Mouse (Mus musculus) lung, embryonic 14.5 days (tissue): Measurements from ENCODE around the gene Ppp1r21. TPM values are rescaled to one million over a fixed set of nuclear protein-coding genes. Genes with fewer than 3 reads are reported as not detected.

ENCODE experiments used
- ATAC-seq: fragments of 200-750 bp; cut with Nextera tagmentation; 2 replicates; pipeline ENCODE4 v1.8.0; 2017; ENCODE audit warnings: mild to moderate bottlenecking, moderate TSS enrichment, moderate library complexity; ENCODE audit not compliant: insufficient read depth
- DNase-seq: peaks from one replicate; pipeline ENCODE4 v3.0.0-alpha.2; 2015
- H3K27ac ChIP-seq: fragments of 300-500 bp; sonication (generic); 2 replicates; pipeline ENCODE4 v1.5.1; 2014; ENCODE audit warnings: low read depth, mild to moderate bottlenecking, moderate library complexity
- H3K27me3 ChIP-seq: fragments of 300-500 bp; sonication (generic); 2 replicates; pipeline ENCODE4 v1.6.1; 2014; ENCODE audit warnings: low read length, control low read depth; ENCODE audit not compliant: insufficient read depth
- H3K36me3 ChIP-seq: fragments of 300-500 bp; sonication (generic); 2 replicates; pipeline ENCODE4 v1.6.1; 2014; ENCODE audit warnings: control low read depth; ENCODE audit not compliant: insufficient read depth
- H3K4me1 ChIP-seq: fragments of 300-500 bp; sonication (generic); 2 replicates; pipeline ENCODE4 v1.6.1; 2014; ENCODE audit warnings: antibody characterized with exemption, control low read depth; ENCODE audit not compliant: insufficient read depth
- H3K4me2 ChIP-seq: fragments of 300-500 bp; sonication (generic); 2 replicates; pipeline ENCODE4 v1.6.1; 2014; ENCODE audit warnings: mild to moderate bottlenecking
- H3K4me3 ChIP-seq: fragments of 300-500 bp; sonication (generic); 2 replicates; pipeline ENCODE4 v1.5.1; 2014; ENCODE audit warnings: low read depth, low read length
- H3K9ac ChIP-seq: fragments of 300-500 bp; sonication (generic); 2 replicates; pipeline ENCODE4 v1.6.1; 2014
- H3K9me3 ChIP-seq: fragments of 300-500 bp; sonication (generic); 2 replicates; pipeline ENCODE4 v1.6.1; 2016; ENCODE audit warnings: low read depth, low read length, control low read depth
- CTCF ChIP-seq: IDR thresholded peaks from 2 replicates; pipeline ENCODE4 v1.5.1; 2016; ENCODE audit warnings: antibody characterized with exemption, low read depth
- WGBS: fragments of 180-500 bp; shearing (Covaris S2); extraction: QIAGEN DNeasy Blood & Tissue Kit; methylation state at CpG from one replicate; pipeline ENCODE4 v1.1.7; 2014; 5-methylcytosine and 5-hydroxymethylcytosine counted together
- polyA plus RNA-seq: library from polyadenylated mRNA; unstranded; fragments of >200 nt; fragmentation: Nextera tagmentation; extraction: Ambion mirVana; gene quantifications from 2 replicates; pipeline ENCODE4 v1.2.1, GENCODE M21; 2014

Ppp1r21 gene
- polyA plus RNA-seq, 1 experiment from 2014 or later: 26.4 TPM

DNA sequence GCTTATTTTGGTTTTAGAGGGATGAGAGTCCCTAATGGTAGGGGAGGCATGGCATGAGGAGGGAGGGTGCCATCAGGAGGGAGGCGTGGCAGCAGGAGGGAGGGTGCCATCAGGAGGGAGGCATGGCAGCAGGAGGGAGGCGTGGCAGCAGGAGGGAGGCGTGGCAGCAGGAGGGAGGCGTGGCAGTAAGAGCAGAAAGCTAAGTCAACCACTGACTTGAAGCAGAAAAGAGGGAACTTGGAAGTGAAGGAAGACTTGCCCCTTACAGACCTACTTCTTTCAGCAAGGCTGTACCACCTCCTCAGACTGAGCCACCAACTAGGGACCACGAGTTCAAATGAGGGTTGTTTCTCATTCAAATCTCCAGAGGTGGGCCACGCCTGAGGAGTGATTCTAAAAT lies 83.3 kb downstream of the Ppp1r21 start:
- Histone ChIP-seq H3K4me2 (no peak overlapping the region), H3K36me3 (0 out of 2 replicates have a peak, but pooled peaks cover 3% of the 10 kb centered on the region), H3K4me1 (no peaks in the 10 kb centered on the region), H3K4me3 (no peak overlapping the region), H3K9me3 (no peaks in the 10 kb centered on the region), H3K9ac (no peak overlapping the region), H3K27ac (no peak overlapping the region), H3K27me3 (no peaks in the 10 kb centered on the region)
- no peak for ATAC-seq
- no peak for DNase-seq
- 58% methylated on average over 6 of the region's 6 CpGs for WGBS
- no peak for TF ChIP-seq CTCF

DNA sequence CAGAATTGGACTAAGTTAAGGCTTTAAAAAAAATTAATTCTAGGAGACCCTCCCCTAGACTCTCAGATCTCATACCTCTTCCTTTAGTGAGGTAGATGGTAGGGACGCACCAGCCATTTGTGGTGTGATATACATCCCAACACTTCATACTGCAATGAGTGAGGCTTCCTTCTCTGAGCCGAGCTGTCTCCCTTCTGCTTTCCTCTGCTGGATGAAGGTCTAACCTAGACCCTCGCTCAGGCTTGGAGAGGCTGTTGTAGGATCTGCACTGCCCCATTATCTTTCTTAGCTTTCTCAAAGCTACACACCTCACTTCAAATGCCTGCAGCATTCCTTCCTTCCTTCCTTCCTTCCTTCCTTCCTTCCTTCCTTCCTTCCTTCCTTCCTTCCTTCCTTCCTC lies 83.8 kb downstream of the Ppp1r21 start:
- WGBS: 91% methylated on average over 3 of the region's 3 CpGs
- no peak for ATAC-seq

DNA sequence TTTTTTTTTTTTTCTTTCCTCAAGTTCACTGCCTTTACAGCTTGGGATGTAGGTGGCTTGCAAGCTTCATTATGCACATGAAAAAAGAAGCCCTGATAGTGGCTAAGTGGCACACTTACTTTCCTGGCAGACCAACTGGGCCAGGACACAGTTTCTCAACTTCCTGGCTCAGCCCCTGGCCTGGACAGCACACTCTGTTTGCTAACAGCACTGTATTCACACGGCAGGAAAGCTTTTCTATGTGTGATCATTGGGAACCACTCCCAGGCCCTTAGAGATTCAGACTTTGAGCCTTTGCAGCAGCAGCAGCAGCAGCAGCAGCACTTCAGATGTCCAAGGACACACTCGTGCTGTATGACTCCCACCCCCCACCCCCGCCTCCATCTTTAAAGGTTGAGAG lies 84.3 kb downstream of the Ppp1r21 start:
- TF ChIP-seq CTCF: no peak
- DNase-seq: peak; percentile 40
- Histone ChIP-seq H3K27me3 (no peaks in the 10 kb centered on the region), H3K27ac (no peak overlapping the region), H3K4me1 (no peaks in the 10 kb centered on the region), H3K9ac (no peak overlapping the region), H3K4me3 (no peak overlapping the region), H3K36me3 (0 out of 2 replicates have a peak, but pooled peaks cover 3% of the 10 kb centered on the region), H3K9me3 (no peaks in the 10 kb centered on the region), H3K4me2 (no peak overlapping the region)
- ATAC-seq: no peak
- WGBS: 43% methylated on average over 3 of the region's 3 CpGs

More for the DNA sequence above, 83.8 kb downstream of the Ppp1r21 start:
- no peak for TF ChIP-seq CTCF
- no peaks in the 10 kb centered on the region for H3K4me1 ChIP-seq
- DNase-seq: no peak
- 0 out of 2 replicates have a peak, but pooled peaks cover 3% of the 10 kb centered on the region for H3K36me3 ChIP-seq
- no peak overlapping the region for H3K4me3 ChIP-seq
- no peak overlapping the region for H3K27ac ChIP-seq
- H3K4me2 ChIP-seq: no peak overlapping the region
- H3K27me3 ChIP-seq: no peaks in the 10 kb centered on the region
- H3K9me3 ChIP-seq: no peaks in the 10 kb centered on the region
- no peak overlapping the region for H3K9ac ChIP-seq

DNA sequence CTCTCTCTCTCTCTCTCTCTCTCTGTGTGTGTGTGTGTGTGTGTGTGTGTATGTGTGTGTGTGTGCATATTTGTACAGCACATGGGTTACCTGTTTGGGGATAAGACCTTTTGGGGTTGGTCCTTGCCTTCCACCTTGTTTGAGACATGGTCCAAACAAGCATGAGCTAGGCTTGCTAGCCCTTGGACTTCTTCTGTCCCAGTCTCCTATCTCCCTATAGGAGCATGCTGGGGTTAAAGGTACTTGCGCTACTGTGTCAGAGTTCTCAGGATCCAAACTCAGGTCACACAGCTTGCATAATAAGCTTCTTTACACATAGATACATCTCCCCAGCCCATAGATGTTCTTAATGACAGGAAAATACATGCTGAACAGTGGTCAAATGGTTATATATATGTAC lies 84.8 kb downstream of the Ppp1r21 start:
- Histone ChIP-seq H3K4me3 (no peak overlapping the region), H3K9ac (no peak overlapping the region), H3K27me3 (no peaks in the 10 kb centered on the region), H3K9me3 (no peaks in the 10 kb centered on the region), H3K27ac (no peak overlapping the region), H3K4me2 (no peak overlapping the region), H3K4me1 (no peaks in the 10 kb centered on the region), H3K36me3 (0 out of 2 replicates have a peak, but pooled peaks cover 3% of the 10 kb centered on the region)
- DNase-seq (no peak), ATAC-seq (no peak)
- TF ChIP-seq CTCF: no peak
- WGBS: 91% methylated on average over 1 of the region's 1 CpGs

DNA sequence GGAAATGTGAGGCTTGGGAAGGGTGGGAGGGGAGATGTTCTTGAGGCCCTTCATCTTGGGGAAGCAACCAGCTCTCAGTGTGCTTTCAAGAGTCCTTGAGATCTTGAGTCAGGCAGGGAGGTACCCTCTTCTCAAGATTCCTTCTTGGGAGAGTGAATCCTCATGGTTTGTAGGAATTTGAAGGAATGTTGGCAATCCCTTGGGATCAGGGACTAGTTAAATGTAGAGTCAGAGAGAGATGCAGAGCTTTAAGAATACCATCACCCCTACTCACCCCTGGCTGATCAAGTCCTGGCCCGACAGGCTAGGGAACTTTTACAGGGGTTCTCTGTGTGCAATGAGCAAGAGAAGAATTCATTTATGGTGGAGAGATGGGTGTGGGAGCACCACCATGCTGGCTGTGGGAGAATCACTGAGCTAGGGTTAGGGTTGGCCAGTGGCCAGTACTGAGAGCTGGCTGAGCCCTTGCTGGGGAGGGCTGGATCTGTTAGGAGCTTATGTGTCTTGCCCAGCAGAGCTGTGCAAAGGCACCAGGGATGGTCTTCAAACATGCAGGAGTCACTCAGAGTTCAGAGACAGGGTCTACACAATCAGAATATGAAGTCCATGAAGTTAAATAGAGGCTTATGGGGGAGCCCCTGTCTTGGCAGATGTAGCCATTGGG lies 85.7 kb downstream of the Ppp1r21 start:
- 0 out of 2 replicates have a peak, but pooled peaks have one; percentile 21 for ATAC-seq
- H3K27ac ChIP-seq: no peak overlapping the region
- no peak overlapping the region for H3K9ac ChIP-seq
- no peak for TF ChIP-seq CTCF
- DNase-seq: peak; percentile 35
- no peaks in the 10 kb centered on the region for H3K9me3 ChIP-seq
- H3K4me3 ChIP-seq: no peak overlapping the region
- 73% methylated on average over 1 of the region's 1 CpGs for WGBS
- H3K4me2 ChIP-seq: no peak overlapping the region
- no peaks in the 10 kb centered on the region for H3K36me3 ChIP-seq
- no peaks in the 10 kb centered on the region for H3K27me3 ChIP-seq
- no peaks in the 10 kb centered on the region for H3K4me1 ChIP-seq

DNA sequence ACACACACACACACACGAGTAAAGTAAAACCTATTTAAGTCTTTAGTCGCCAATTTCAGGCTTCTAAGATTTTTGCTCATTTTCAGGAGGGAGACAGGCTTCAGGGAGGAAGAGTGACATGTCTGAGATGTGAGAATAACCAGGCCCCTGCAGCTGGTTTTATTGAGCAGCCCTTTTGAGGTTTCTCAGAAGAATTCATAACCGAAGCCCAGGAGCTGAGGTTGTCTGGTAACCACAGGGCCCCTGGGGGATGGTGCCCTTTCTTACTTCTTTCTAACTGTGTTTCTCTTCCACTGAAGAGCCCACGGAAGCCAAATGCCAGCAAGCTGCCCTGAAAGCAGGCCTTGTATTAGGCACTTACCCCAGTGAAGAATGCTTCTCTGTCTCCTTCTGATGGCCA lies 91.0 kb downstream of the Ppp1r21 start:
- no peak for TF ChIP-seq CTCF
- DNase-seq (no peak), ATAC-seq (no peak)
- Histone ChIP-seq H3K27me3 (no peaks in the 10 kb centered on the region), H3K36me3 (0 out of 2 replicates have a peak, but pooled peaks cover 8% of the 10 kb centered on the region), H3K4me3 (no peak overlapping the region), H3K27ac (no peak overlapping the region), H3K9ac (no peak overlapping the region), H3K9me3 (no peaks in the 10 kb centered on the region), H3K4me2 (no peak overlapping the region), H3K4me1 (peaks cover 10% of the 10 kb centered on the region)
- WGBS: 83% methylated on average over 4 of the region's 4 CpGs

DNA sequence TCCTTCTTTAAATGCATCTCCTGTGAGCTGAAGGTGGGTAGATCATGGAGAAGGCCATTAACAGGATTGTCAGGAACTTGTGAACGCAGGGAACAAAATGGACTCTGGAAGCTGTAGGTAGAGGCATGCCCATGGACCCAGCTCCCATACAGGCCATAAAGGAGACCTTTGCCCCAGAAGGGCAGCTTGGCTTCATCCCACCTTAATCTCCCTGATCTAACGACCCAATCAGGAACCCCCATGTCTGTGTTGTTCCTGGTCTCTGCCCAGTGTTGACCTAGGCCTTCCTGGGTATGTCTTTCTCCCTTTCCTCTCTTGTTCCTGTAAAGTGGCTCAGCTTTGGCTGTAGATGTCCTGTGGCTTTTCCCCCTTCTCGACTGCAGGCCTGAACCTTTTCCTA lies 91.5 kb downstream of the Ppp1r21 start:
- WGBS: 89% methylated on average over 3 of the region's 3 CpGs
- Histone ChIP-seq H3K27ac (no peak overlapping the region), H3K4me3 (no peak overlapping the region), H3K9me3 (no peaks in the 10 kb centered on the region), H3K4me2 (no peak overlapping the region), H3K4me1 (peaks cover 15% of the 10 kb centered on the region), H3K9ac (no peak overlapping the region), H3K27me3 (no peaks in the 10 kb centered on the region), H3K36me3 (0 out of 2 replicates have a peak, but pooled peaks cover 8% of the 10 kb centered on the region)
- DNase-seq (no peak), ATAC-seq (no peak)
- no peak for TF ChIP-seq CTCF
